In the genomic region with DNA sequence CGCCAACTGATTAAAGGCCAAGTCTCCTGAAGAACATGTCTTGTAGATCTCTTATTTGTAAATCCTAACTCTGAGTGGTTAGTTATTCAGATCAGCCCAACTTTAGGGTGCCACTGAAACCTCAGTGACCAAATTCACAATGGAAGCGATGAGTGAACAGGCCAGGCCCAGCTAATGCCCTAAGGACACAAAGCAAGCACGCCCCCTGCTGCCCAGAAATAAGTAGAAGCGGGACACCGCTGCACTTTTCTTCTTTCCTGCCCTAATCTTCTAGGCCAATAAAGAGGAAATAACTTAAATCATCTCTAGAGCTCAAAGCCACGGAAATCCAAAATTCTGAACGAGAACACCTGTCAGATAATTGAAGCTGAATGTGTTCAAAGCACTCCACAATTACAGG, we compare ENCODE assay signal across 10 mouse cellular contexts.
DNase-seq lines count a peak whose midpoint lies in the region; ATAC-seq and TF ChIP-seq lines count a peak whose summit lies in the region.
"Had no signal": no experiment of that assay in that cellular context is flagged by ENCODE, and none has a peak within 500 bp of the region (broad histone marks: within the 10 kb centered on the region; RNA-seq: fewer than 3 reads in every experiment).

No protein-coding gene starts in this region.

- no peak overlapping the region for H3K4me2 ChIP-seq in liver, embryonic 14.5 days (ENCODE audit: low read depth)
- H3K4me2 ChIP-seq in liver, embryonic 12.5 days: no peak overlapping the region
- H3K4me2 ChIP-seq: embryonic facial prominence, embryonic 15.5 days had no signal

- H3K36me3 ChIP-seq in liver, embryonic 14.5 days (replicated peaks; ENCODE audit: control insufficient read depth, insufficient read depth, low read depth): no peaks in the 10 kb centered on the region
- H3K36me3 ChIP-seq in liver, embryonic 12.5 days: no peaks in the 10 kb centered on the region
- H3K36me3 ChIP-seq: embryonic facial prominence, embryonic 15.5 days had no signal

- H3K9me3 ChIP-seq in liver, embryonic 14.5 days (ENCODE audit: control insufficient read depth, low read length): no peaks in the 10 kb centered on the region
- H3K9me3 ChIP-seq in liver, embryonic 12.5 days (replicated peaks): no peaks in the 10 kb centered on the region
- H3K9me3 ChIP-seq: embryonic facial prominence, embryonic 15.5 days had no signal

- 74% methylated on average over 7 of the region's 7 CpGs for WGBS in cerebellum, adult 2 months
- 45% methylated on average over 7 of the region's 7 CpGs for WGBS in liver, embryonic 14.5 days (ENCODE audit: insufficient replicate concordance)
- WGBS in liver, embryonic 12.5 days (ENCODE audit: insufficient replicate concordance): 38% methylated on average over 7 of the region's 7 CpGs

- H3K4me3 ChIP-seq in cerebellum, adult 2 months (replicated peaks; ENCODE audit: insufficient read depth, low read depth, low read length): no peak overlapping the region
- H3K4me3 ChIP-seq in liver, embryonic 14.5 days (ENCODE audit: insufficient read depth in 1 of 2, low read depth in 2 of 2, low read length in 2 of 2): no peak overlapping the region
- no peak overlapping the region for H3K4me3 ChIP-seq in liver, embryonic 12.5 days
- H3K4me3 ChIP-seq: embryonic facial prominence, embryonic 15.5 days had no signal

- peak; percentile 21; the same call in 1 of the 2 replicates for TF ChIP-seq CTCF in cerebellum, adult 2 months (IDR thresholded peaks at IDR 0.05; ENCODE audit: borderline replicate concordance, insufficient read depth, low read depth, low read length)
- TF ChIP-seq CTCF in liver, embryonic 14.5 days (IDR thresholded peaks at IDR 0.05; ENCODE audit: low read depth): peak; percentile 56

- no peaks in the 10 kb centered on the region for H3K4me1 ChIP-seq in cerebellum, adult 2 months (ENCODE audit: control insufficient read depth, insufficient read depth, low read length)
- H3K4me1 ChIP-seq in liver, embryonic 14.5 days (replicated peaks; ENCODE audit: control insufficient read depth in 2 of 2, insufficient read depth in 2 of 2, low read length in 1 of 2): peaks cover 0 to 7% of the 10 kb centered on the region in 2 experiments; a peak in 2 of 4 replicates
- no peaks in the 10 kb centered on the region for H3K4me1 ChIP-seq in liver, embryonic 12.5 days
- H3K4me1 ChIP-seq: embryonic facial prominence, embryonic 15.5 days had no signal

- no peak overlapping the region for H3K9ac ChIP-seq in liver, embryonic 14.5 days (replicated peaks)
- H3K9ac ChIP-seq in liver, embryonic 12.5 days: no peak overlapping the region
- H3K9ac ChIP-seq: embryonic facial prominence, embryonic 15.5 days had no signal

- H3K27me3 ChIP-seq in cerebellum, adult 2 months (ENCODE audit: control insufficient read depth, insufficient read depth, low read length): no peaks in the 10 kb centered on the region
- no peaks in the 10 kb centered on the region for H3K27me3 ChIP-seq in liver, embryonic 14.5 days (ENCODE audit: control insufficient read depth, insufficient read depth, low read length)
- H3K27me3 ChIP-seq in liver, embryonic 12.5 days (replicated peaks): no peaks in the 10 kb centered on the region
- H3K27me3 ChIP-seq: embryonic facial prominence, embryonic 15.5 days had no signal

- H3K27ac ChIP-seq in cerebellum, adult 2 months (ENCODE audit: insufficient read depth, low read length): no peak overlapping the region
- H3K27ac ChIP-seq in liver, embryonic 14.5 days: no peak overlapping the region
- H3K27ac ChIP-seq in liver, embryonic 12.5 days: no peak overlapping the region
- H3K27ac ChIP-seq: embryonic facial prominence, embryonic 15.5 days; macrophage had no signal

- no peak for TF ChIP-seq POLR2A in cerebellum, adult 2 months (IDR thresholded peaks at IDR 0.05; ENCODE audit: borderline replicate concordance, insufficient read depth, low read length)

- TF ChIP-seq EP300 in liver, embryonic 14.5 days (IDR thresholded peaks at IDR 0.05; ENCODE audit: low read depth): no peak

- no peak for DNase-seq in cerebellum, adult 2 months
- no peak for DNase-seq in cerebellum, adult 11 months
- no peak for DNase-seq in liver, embryonic 14.5 days (ENCODE audit: low read depth in 3 of 3, low spot score in 3 of 3)
- peak; percentile 54 for DNase-seq in adrenal gland, postnatal 14 days
- DNase-seq in lung, postnatal 14 days: peak; percentile 20
- no peak for DNase-seq in urinary bladder, adult 2 months (ENCODE audit: low spot score)
- DNase-seq in urinary bladder, postnatal 25 days (ENCODE audit: low spot score): no peak

- no peak for ATAC-seq in liver, embryonic 14.5 days (ENCODE audit: insufficient read depth)
- ATAC-seq in liver, embryonic 12.5 days: no peak

Comparison
In these comparisons a context has a peak if more than half of its experiments do, and no peak if none do; other contexts are left out.
1. DNase-seq: peak in adrenal gland, postnatal 14 days (single experiment) and lung, postnatal 14 days (single experiment); none in cerebellum, adult 2 months (0 of 2), cerebellum, adult 11 months (single experiment), liver, embryonic 14.5 days (0 of 3), urinary bladder, adult 2 months (single experiment) and urinary bladder, postnatal 25 days (single experiment).